Mouse (Mus musculus): Measurements from ENCODE around the gene BC004004.

Gene BC004004

DNA sequence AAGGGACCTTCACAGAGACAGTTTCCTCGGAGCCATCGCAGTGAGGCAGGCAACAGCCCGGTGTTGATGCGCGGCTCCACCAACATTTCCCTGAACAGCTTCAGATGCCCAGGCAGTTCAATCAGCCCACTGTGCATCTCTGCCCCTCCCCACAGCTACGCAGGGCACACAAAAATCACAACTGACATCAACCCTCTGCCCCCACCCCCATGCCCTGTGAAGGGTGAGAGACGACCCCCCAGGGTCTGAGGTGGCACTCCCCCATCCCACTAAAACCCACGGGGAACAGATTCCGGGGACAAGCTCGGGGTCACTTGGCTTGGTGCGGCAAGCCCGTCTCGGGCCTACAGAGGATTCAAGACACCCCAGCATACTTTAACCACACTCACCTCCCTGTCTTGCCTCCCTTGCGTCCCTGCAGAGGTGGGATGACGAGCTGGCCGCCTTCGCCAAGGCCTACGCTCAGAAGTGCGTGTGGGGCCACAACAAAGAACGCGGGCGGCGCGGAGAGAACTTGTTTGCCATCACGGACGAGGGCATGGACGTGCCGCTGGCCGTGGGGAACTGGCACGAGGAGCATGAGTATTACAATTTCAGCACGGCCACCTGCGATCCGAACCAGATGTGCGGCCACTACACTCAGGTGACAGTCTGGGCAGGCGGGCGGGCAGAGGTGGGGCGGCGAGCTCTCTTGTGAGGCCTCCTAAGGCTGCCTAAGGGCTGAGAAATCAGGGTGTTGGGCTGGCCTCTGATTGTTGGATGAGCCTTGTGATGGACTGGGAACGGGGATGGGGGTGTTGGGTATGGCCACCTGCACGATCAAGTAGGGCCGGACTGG, 53.4 kb downstream of the BC004004 start:
- DNase-seq (ENCODE audit: low spot score in 2 of 2): no peak

DNA sequence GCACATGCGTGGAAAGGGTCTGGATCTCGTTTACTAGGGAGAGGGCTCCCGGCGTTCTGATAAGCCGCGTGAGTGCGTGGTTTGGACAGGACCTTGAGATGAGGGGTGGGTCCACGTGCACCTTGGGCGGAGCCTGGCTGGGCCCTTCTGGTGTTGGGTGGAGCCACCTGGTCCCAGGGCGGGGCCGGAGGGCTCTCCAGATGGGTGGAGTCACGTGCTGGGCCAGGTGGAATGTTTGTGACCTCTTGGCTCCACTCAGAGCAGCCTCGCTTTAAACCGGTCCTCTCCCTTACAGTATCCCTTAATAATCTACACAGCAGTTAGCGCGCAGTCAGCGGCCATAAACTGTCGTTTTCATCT, 54.0 kb downstream of the BC004004 start:
- DNase-seq (ENCODE audit: low spot score in 2 of 2): no peak

DNA sequence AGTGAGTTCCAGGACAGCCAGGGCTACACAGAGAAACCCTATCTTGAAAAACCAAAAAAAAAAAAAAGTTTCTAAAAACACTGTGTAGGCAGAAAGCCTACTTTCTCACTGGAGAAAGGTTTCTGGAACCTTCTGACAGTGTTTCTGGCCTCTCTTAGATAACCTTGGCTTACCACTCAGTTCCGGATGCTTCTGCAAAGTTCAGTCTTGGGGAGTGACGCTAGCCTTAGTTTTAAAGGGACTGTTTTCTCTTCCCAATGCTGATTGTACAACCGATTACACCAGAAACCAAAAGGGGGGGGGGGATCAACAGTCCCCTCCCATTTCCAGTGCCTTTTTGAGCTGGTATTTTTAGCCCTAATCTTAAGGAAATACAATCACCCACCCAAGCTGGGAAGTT, 55.0 kb downstream of the BC004004 start:
- no peak for DNase-seq (ENCODE audit: low spot score in 2 of 2)

DNA sequence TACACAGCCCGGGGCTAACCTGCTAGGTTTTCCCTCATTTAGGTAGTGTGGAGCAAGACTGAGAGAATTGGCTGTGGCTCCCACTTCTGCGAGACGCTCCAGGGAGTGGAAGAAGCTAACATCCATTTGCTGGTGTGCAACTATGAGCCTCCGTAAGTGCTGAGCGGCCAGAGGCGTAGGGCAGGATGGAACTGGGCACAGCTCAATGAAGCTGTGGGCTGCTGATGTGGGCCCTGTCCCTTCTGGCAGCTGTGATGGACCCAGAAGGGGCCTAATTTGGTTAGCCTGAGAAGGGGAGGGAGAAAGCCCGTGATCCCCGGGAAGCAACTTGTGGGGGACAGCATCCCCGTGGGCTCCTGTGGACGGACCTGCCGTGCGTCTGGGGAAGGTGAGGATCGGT, 57.2 kb downstream of the BC004004 start:
- no peak for DNase-seq (ENCODE audit: low spot score in 2 of 2)

DNA sequence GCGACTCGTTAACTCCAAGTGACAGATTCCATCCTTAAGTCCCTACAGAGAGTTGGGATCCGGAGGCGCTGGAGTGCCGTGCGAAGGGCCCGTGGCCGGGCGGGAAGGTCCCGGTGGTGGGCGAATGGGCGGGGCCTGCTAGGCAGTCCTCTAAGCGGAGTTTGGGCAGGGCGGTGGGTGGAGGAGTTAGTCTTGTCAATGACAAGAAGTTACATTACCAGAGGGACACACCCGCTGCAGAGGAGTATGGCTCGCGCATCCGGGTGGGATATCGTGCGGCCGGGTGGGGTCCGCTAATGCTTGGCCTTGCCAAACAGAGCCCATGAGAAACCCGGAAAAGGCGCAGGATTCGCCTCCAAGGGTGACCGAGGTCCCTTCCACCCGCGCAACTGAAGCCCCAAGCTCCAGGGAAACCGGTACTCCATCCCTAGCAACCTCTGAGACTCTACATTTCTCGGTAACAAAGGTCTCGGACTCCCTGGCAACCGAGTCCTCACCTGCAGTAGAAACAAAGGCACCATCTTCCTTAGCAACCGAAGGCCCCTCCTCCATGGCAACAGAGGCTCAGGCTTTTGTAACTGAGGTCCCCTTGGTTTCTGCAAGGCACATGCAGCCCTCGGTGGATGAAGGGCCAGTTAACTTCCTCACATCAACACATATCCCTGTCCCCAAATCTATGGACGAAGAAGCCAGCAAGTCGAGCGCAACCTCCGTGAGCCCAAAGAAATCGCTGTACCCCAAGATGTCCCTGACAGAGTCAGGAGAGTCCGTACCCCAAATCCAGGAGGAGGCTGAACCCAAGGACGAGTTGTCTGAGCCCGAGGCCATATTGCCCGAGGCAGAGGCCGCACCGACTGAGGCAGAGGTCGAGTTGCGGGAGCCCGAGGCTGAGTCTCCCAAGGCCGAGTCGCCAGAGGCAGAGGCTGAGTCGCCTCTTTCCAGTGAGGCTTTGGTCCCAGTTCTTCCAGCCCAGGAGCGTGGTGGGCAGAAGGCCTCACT, 58.2 kb downstream of the BC004004 start:
- DNase-seq (ENCODE audit: low spot score in 2 of 2): no peak

DNA sequence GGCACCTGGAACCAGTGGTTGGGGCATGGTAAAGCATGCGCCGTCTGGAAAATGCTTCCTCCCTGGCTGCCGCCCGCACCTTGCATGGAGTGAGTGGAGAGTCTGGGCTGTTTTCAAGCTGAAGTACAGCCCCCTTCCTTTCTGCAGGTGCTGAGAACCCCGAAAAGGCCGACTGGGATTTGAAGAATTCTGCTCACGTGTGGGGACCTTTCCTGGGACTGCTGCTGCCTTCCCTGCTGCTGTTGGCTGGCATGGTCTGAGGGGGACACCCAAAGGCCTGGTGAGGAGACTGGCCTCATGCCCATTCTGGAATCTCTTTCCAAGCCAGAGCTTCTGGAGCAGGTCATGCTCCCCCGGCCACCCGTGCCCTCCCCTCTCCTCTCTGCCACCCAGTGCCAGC, 59.1 kb downstream of the BC004004 start:
- no peak for DNase-seq (ENCODE audit: low spot score in 2 of 2)

DNA sequence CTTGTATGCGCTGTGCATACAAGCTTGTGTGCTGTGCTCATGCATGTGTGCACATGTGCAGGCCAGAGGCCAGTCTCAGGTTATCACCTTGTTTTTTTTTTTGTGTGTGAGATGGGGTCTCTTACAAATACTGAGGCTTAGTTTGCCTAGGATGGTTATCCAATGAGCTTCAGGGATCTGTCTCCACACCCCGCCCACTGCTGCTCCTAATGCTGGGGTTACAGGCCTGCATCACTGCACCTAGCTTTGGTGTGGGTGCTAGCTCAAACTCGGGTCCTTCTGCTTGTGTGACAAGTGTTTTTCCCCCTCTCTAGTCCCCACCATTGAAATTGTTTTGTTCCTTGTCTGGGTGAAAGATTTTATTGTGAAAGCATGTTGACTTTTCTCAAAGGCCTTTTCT, 61.6 kb downstream of the BC004004 start:
- no peak for DNase-seq (ENCODE audit: low spot score in 2 of 2)

DNA sequence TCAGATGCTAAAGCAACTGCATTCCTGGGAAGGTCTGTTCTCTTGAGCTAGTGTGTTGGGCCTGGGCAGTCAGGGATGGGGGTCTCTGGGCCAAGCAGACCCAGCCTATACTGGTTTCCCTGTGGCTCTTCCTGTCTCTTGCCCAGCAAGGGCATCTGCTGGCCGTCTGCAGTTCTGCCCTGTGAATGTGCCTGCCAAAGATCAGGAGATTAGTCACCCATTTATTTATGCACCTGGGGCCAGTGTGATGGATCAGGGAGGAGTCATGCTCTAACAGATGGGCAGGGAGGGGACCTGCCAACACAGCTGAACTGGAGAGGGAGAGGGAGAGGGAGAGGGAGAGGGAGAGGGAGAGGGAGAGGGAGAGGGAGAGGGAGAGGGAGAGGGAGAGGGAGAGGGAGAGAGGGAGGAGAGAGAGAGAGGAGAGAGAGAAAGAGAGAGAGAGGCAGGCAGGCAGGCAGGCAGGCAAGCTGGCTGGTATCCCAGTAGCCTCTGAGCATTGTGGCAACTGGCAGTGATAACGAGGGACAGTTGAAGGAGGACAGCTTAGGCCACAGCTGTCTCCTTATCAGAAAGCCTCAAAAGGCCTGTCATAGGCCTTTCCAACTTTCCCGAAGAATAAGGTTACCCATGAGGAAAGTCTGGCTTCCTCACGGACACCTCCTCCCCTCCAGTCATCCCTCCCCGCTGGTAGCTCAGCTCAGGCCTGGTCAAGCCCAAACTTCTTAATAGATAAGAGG, 62.3 kb downstream of the BC004004 start:
- DNase-seq (ENCODE audit: low spot score in 2 of 2): no peak

DNA sequence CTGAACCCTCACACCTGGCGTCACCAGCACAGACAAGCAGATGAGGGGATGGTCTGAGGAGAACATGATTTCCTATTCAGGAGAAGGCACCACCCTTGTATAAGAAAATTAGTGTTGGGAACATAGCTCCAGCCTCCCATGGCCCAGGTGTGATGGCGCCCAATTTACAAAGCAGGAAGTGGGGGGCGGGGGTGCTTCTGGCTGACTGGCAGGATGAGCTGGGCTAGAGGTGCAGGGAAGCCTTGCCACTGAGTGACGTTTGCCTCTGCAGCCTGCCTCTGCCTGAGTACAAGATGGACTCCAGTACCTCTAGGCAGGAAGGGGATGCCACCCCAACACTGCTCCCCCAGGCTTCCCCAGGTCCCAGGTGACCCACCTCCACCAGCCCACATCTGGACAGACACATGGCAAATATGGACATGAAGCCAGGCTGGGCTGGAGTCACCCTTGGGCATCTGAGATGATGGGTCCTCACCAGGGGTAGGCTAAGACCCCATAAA, 63.6 kb downstream of the BC004004 start:
- DNase-seq (ENCODE audit: low spot score in 2 of 2): no peak

DNA sequence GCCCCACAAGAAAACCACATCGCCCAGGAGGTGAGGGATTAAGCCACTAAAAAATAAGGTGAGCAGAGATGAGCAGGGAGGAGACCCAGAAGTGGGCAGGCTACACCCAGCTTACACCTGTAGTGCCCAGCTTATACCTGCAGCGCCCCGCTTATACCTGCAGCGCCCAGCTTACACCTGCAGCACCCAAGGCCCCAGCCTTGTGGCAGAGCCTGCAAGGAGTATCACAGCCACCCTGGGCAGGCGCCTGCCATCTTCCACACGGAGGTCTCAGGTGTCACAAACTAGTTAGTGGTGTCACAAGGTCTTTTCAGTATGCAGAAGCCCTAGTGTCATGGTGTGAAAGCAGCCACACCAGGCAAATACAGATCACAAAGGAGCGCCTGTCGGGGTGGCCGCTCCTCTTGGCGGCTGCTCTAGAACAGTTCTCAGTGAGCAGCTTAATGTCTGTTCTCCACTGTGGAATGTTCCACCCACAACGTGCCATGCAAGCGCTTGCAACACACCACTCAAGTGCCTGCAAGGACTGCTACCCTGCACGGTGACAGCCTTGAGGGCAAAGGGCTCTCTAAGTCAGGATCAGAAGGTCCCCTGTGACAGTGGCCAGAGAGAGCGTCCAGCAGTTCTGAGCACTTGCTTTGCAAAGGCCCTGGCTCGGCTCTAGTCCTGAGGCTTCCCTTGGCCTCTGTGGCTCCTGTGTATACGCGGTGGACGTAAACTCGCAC, 67.8 kb downstream of the BC004004 start:
- DNase-seq (ENCODE audit: low spot score in 2 of 2): no peak

DNA sequence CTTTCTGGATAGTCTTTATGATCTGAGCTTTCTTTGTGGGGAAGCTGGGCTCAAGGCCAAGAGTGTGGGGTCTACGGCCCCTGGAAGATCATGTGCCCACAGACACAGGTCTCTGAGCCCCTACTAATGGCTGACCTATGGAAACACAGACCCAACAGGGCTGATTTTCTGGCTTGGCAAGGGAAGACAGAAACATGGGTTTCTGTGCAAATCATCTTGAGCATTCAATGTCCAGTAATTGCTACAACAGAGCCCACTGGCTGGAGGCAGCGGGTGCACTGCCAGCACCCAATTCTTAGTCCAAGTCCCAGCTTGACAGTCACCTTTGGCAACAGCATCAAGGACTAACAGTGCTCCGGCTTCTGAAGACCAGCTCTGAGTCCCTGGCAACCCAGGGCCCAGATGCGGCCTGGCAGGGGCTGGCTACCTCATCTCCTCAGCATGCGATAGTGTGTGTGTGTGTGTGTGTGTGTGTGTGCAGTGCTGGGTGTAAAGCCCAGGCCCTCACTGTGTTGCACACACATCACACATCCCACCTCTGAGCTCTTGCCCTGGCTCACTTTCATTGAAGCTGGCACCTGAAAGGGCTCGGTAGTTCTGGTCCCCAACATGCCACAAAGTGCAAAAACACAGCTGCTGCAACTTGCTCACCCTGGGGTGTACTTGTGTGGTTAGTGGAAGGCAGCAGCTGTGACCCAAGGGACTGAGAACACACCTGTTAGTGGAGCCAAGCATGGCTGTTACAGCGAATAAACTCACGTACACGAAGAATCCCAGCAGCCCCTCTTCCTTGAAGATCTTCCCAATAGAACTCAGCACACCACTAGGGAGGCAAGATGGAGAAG, 69.6 kb downstream of the BC004004 start:
- no peak for DNase-seq (ENCODE audit: low spot score in 2 of 2)

DNA sequence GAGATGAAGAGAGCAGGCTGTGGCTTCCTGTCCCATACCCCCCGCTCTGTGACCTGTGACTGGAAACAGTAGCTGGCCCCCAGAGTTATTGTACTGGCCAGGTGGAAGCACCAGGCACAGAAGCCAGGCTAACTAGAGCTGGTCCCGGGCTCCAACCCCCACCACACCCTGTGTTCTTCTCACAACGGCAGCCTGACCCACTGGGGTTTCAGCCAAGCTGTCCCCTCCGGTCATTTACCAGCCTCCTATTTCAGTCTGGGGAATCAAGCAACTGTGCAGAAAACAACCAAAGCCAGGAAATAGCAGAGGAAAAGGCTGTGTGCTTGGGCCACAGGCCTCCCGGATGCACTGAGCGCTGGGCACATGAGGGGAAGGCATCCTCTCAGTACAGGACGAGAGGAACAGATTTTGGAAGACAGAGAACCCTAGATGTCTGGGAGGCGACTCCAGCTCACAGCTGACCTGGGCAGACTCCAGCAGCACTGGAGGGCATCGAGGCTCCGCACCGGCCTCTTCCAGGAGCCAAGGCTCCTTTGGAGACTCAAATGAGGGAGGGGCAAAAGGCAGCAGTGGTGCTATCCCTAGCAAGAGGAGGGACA, 70.7 kb downstream of the BC004004 start:
- DNase-seq (ENCODE audit: low spot score in 2 of 2): no peak

DNA sequence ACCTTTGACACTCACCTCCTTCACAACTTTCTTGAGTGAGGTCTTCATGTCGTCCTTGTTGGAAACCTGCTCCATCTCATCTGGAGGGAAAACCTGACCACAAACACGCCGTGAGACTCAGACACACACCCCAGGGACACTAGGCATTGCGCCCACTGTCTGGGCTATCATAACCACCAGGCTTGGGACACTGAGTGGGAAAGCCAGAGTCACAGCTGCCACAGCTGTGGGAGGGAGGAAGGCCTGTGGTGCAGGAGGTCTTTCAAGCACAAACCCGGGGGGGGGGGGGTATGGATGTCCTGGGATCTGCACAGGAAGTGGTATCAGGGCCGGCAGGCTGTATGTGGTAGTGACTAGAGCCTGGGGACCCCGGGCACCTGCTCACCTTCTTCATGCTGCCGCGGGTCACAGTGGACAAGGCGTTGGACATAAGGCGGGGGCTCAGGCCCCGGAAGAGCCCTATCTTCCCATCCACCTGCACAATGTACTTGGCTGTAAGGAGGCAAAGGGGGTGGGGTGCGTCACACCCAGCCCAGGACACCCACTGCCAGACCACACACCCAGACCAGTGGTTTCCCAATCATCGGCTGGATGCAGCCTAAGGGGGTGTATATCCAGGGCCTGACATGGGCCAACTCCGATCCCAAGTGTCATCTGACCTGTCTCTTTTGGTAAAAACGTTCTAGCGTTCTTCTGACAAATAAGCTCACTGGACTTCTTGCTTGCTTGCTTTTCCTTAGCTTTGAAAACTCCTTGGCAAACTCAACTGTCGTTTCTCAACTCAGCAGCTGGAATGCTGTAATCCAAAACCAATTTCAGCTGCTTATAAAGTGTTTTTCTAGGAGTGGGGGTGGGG, 72.0 kb downstream of the BC004004 start:
- peak in 1 of 2 experiments; percentile 73 for DNase-seq (ENCODE audit: low spot score in 2 of 2)

DNA sequence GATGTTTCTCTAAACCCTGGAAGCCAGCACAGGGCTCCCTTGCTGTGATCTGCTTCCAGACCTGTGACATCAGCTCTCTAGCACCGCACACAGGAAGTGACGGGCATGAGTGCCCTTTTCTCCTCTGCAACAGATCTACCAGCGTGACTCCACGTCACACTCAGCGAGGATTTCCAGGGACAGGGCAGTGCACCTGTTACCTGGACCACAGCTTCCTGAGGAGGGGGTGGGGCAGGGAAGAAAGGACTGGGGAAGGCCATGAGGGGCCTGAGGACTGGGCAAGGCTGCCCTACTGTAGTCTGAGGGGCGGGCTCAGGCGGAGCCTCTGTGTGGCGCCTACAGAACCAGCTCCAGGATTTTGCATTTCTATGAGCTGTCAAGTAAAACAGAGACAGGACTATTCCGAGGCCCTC, 73.0 kb downstream of the BC004004 start:
- peak; percentile 58 to 66 for DNase-seq (ENCODE audit: low spot score in 2 of 2)

DNA sequence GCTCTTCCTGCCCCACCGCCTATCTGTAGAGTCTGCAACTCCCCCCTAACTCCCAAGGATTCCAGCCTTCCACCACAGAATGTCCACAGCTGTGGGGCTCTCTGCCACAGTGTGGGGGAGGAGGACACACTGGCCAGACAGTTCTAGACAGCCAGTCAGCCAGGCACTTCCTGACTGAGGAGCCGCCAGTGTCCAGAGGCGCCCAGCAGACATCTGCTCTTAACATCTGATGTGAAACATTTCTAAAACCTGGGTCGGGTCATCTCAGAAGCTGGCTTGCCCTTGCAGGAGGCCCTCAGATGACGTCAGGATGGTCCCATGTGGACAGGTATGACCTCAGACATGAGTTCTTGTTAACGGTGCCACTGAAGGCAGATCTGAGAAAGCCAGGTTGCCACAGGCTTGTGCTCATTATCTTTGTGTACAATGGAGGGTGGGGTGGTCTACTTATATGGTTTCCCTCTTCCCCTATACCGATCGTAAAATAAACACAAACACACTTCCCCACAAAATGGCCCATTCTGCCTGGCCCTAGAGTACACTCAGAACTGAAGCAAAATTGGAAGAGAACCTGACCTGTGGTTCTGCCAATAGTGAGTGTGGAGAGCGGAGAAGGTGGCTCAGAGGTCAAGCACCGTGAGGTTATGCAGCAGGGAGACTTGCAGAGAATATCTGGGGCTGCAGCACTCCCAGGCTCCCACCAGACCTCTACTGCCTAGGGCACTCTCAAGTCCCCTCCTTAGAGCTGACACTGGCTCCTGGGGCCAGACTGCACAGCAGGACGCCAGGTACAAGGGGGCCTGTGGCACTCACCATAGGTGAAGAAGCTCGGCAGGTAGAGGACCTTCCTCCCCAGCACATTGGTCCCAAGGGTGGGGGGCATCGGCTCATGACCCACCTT, 73.7 kb downstream of the BC004004 start:
- peak; percentile 72 for DNase-seq (ENCODE audit: low spot score in 2 of 2)

DNA sequence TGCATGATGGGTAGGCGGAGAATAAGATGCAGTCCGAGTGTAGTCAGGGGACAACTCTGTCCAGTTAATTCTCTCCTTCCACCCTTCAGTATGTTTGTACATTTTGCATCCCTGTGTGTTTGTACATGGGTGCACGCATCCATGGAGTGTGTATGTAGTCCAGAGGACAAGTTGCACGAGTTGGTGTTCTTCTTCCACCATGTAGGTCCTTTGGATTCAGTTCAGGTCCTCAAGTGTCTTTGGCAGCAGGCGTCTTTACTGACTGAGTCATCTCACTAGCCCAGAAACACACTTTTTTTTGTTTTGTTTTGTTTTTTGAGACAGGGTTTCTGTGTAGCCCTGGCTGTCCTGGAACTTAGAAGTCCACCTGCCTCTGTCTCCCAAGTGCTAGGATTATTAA, 74.7 kb downstream of the BC004004 start:
- no peak for DNase-seq (ENCODE audit: low spot score in 2 of 2)

DNA sequence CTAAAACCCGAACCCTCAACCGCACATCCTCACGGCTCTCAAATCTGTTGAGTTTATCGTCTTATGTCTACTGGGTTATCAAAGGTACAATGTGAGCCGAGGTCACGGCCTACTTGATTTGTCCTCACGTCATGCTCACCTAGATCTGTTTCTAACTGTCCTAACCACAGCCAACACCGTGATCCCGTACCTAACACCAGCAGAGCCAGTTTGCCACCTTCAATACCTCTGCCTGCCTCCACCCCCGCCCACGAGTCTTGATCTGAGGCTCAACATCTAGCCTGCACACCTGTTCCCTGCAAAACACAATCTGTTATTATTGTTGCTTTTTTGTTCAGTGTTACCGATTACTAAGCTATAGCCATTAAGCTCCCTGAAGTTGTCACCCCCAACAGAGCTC, 76.7 kb downstream of the BC004004 start:
- no peak for DNase-seq (ENCODE audit: low spot score in 2 of 2)

Measured in heart, adult 9 months (tissue).